Mouse (Mus musculus) mature B cell (primary cell): Measurements from ENCODE around the gene Fxyd6.

Experiments used
- in situ Hi-C: fragments of 300-500 bp; cut with MboI; formaldehyde crosslinking; loops from 2 replicates; pipeline ENCODE4 v1.14.3; 2019

Fxyd6 gene

GRCm38 (mm10) chr9:45376427-45376826, 6.4 kb downstream of the Fxyd6 start:
- in situ Hi-C loops: no loop called here

GRCm38 (mm10) chr9:45376883-45377282, 6.9 kb downstream of the Fxyd6 start:
- in situ Hi-C loops: no loop called here

- in situ Hi-C loops: no loop called here
Observed at GRCm38 (mm10) chr9:45380411-45381251, 10.6 kb downstream of the Fxyd6 start.

GRCm38 (mm10) chr9:45382336-45382735, 12.4 kb downstream of the Fxyd6 start:
- in situ Hi-C loops: no loop called here

GRCm38 (mm10) chr9:45382834-45383233, 12.8 kb downstream of the Fxyd6 start:
- in situ Hi-C loops: no loop called here

- in situ Hi-C loops: no loop called here
Observed at GRCm38 (mm10) chr9:45383883-45384282, 13.9 kb downstream of the Fxyd6 start.

- in situ Hi-C loops: no loop called here
Observed at GRCm38 (mm10) chr9:45386698-45387097, 16.7 kb downstream of the Fxyd6 start.

GRCm38 (mm10) chr9:45388385-45388994, 18.5 kb downstream of the Fxyd6 start:
- in situ Hi-C loops: no loop called here

- in situ Hi-C loops: no loop called here
Observed at GRCm38 (mm10) chr9:45389596-45389995, 19.6 kb downstream of the Fxyd6 start.

- in situ Hi-C loops: loop anchor here (5.0 kb wide), 2 partner anchors 94 to 174 kb away; no protein-coding TSS in a partner anchor
Observed at GRCm38 (mm10) chr9:45391299-45391698, 21.3 kb downstream of the Fxyd6 start.

- in situ Hi-C loops: no loop called here
Observed at GRCm38 (mm10) chr9:45395218-45395617, 25.2 kb downstream of the Fxyd6 start.

GRCm38 (mm10) chr9:45395796-45396195, 25.8 kb downstream of the Fxyd6 start:
- in situ Hi-C loops: no loop called here

- in situ Hi-C loops: no loop called here
Observed at GRCm38 (mm10) chr9:45398336-45398735, 28.4 kb downstream of the Fxyd6 start.

- in situ Hi-C loops: no loop called here
Observed at GRCm38 (mm10) chr9:45399434-45399833, 29.4 kb downstream of the Fxyd6 start, which contains the start of gene Fxyd2. Gene Fxyd2, plus strand, starts transcription at chr9:45399669.

GRCm38 (mm10) chr9:45401851-45402250, 31.9 kb downstream of the Fxyd6 start:
- in situ Hi-C loops: no loop called here

GRCm38 (mm10) chr9:45402957-45403356, 33.0 kb downstream of the Fxyd6 start:
- in situ Hi-C loops: no loop called here

GRCm38 (mm10) chr9:45405694-45406093, 35.7 kb downstream of the Fxyd6 start:
- in situ Hi-C loops: no loop called here

GRCm38 (mm10) chr9:45406808-45407207, 36.8 kb downstream of the Fxyd6 start:
- in situ Hi-C loops: no loop called here

- in situ Hi-C loops: no loop called here
Observed at GRCm38 (mm10) chr9:45407706-45408675, 38.0 kb downstream of the Fxyd6 start.

- in situ Hi-C loops: no loop called here
Observed at GRCm38 (mm10) chr9:45410193-45410592, 40.2 kb downstream of the Fxyd6 start.

- in situ Hi-C loops: no loop called here
Observed at GRCm38 (mm10) chr9:45410614-45411013, 40.6 kb downstream of the Fxyd6 start.

GRCm38 (mm10) chr9:45411111-45411510, 41.1 kb downstream of the Fxyd6 start:
- in situ Hi-C loops: no loop called here
